Mouse (Mus musculus): Measurements from ENCODE around the gene Abcc6. TPM values are rescaled to one million over a fixed set of nuclear protein-coding genes. Genes with fewer than 3 reads are reported as not detected.
A peak's percentile ranks its signal among the peaks of the same experiment; 100 is the strongest.

Gene Abcc6
- total and polyA plus RNA-seq, 2 experiments from 2014 or later: 0.55 to 0.58 TPM

DNA sequence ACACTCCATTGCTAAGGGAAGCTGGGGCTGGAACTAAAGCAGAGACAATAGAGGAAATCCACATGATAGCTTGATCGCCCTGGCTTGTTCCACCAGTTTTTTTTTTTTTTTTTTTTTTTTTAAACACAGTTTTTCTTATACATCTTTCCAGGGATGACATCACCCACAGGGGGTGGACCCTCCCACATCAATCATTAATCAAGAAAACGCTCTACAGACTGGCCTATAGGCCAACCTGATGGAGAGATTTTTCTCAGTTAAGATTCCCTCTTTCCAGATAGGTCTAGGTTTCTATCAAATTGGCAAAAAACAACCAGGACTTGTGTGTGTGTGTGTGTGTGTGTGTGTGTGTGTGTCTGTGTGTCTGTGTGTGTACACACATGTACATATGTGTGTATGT is 9.8 kb upstream of the Abcc6 start:
- H3K4me3 ChIP-seq (ENCODE audit: low read length): no peak overlapping the region
- H3K27me3 ChIP-seq (ENCODE audit: insufficient read depth, low read length): no peaks in the 10 kb centered on the region
- H3K27ac ChIP-seq: no peak overlapping the region
- ATAC-seq: no peak
- peaks cover 2% of the 10 kb centered on the region; the same call in 1 of the 2 replicates for H3K4me1 ChIP-seq (ENCODE audit: insufficient read depth, low read length)
- H3K36me3 ChIP-seq (ENCODE audit: insufficient read depth, low read length): peaks cover 31% of the 10 kb centered on the region
- no peak overlapping the region for H3K4me2 ChIP-seq (ENCODE audit: low read depth, low read length)
- H3K9ac ChIP-seq (replicated peaks; ENCODE audit: low read length): no peak overlapping the region
- 53% methylated on average over 2 of the region's 2 CpGs for WGBS
- no peak for DNase-seq (ENCODE audit: low spot score)
- TF ChIP-seq CTCF (IDR thresholded peaks at IDR 0.05; ENCODE audit: low read depth): no peak
- H3K9me3 ChIP-seq (ENCODE audit: low read length): no peaks in the 10 kb centered on the region

- H3K27me3 ChIP-seq (ENCODE audit: insufficient read depth, low read length): no peaks in the 10 kb centered on the region
- TF ChIP-seq CTCF (IDR thresholded peaks at IDR 0.05; ENCODE audit: low read depth): no peak
- 85% methylated on average over 6 of the region's 6 CpGs for WGBS
Observed at GRCm38 (mm10) chr7:46037433-46037832, 7.3 kb upstream of the Abcc6 start.

DNA sequence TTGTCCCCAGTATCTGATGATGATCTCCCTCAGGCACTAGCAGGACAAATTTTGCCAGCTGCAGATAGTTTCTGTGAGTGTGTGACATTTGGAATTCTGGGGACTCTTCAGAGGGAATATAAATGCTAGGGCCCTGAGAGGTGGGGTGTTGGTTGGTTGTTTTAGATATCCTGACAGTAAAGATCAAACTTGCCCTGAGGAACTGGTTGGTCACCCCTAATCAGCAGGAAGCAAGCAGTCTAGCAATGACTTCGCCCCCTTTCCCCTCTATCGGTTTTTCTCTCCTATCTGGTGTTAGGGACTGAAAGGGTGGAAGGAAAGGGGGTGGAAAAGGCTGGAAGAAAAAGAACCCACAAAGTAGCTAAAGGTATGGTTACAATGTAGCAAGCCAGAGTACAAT is 5.4 kb upstream of the Abcc6 start:
- Histone ChIP-seq H3K9me3 (ENCODE audit: low read length) (no peaks in the 10 kb centered on the region), H3K4me1 (ENCODE audit: insufficient read depth, low read length) (peaks cover 10% of the 10 kb centered on the region), H3K4me2 (ENCODE audit: low read depth, low read length) (no peak overlapping the region), H3K36me3 (ENCODE audit: insufficient read depth, low read length) (0 out of 2 replicates have a peak, but pooled peaks cover 3% of the 10 kb centered on the region), H3K9ac (replicated peaks; ENCODE audit: low read length) (no peak overlapping the region), H3K4me3 (ENCODE audit: low read length) (no peak overlapping the region), H3K27me3 (ENCODE audit: insufficient read depth, low read length) (no peaks in the 10 kb centered on the region), H3K27ac (no peak overlapping the region)
- DNase-seq (ENCODE audit: low spot score): no peak
- no peak for ATAC-seq
- WGBS: 96% methylated on average over 2 of the region's 2 CpGs
- TF ChIP-seq CTCF (IDR thresholded peaks at IDR 0.05; ENCODE audit: low read depth): no peak

More at GRCm38 (mm10) chr7:46037433-46037832, 7.3 kb upstream of the Abcc6 start:
- ATAC-seq (no peak), DNase-seq (ENCODE audit: low spot score) (no peak)
- Histone ChIP-seq H3K36me3 (ENCODE audit: insufficient read depth, low read length) (peaks cover 18% of the 10 kb centered on the region), H3K9me3 (ENCODE audit: low read length) (no peaks in the 10 kb centered on the region), H3K4me3 (ENCODE audit: low read length) (no peak overlapping the region), H3K4me2 (ENCODE audit: low read depth, low read length) (no peak overlapping the region), H3K4me1 (ENCODE audit: insufficient read depth, low read length) (peaks cover 10% of the 10 kb centered on the region), H3K27ac (no peak overlapping the region), H3K9ac (replicated peaks; ENCODE audit: low read length) (0 out of 2 replicates have a peak overlapping the region, but pooled peaks have one; percentile 5)

GRCm38 (mm10) chr7:46034991-46035390 is 4.9 kb upstream of the Abcc6 start:
- TF ChIP-seq CTCF (IDR thresholded peaks at IDR 0.05; ENCODE audit: low read depth): no peak
- Histone ChIP-seq H3K27ac (no peak overlapping the region), H3K4me2 (ENCODE audit: low read depth, low read length) (peak overlapping the region; percentile 93), H3K4me1 (ENCODE audit: insufficient read depth, low read length) (peaks cover 10% of the 10 kb centered on the region), H3K36me3 (ENCODE audit: insufficient read depth, low read length) (0 out of 2 replicates have a peak, but pooled peaks cover 3% of the 10 kb centered on the region), H3K9me3 (ENCODE audit: low read length) (no peaks in the 10 kb centered on the region), H3K27me3 (ENCODE audit: insufficient read depth, low read length) (no peaks in the 10 kb centered on the region), H3K4me3 (ENCODE audit: low read length) (peak overlapping the region; percentile 70), H3K9ac (replicated peaks; ENCODE audit: low read length) (no peak overlapping the region)
- WGBS: 79% methylated on average over 2 of the region's 2 CpGs
- ATAC-seq: no peak
- no peak for DNase-seq (ENCODE audit: low spot score)

DNA sequence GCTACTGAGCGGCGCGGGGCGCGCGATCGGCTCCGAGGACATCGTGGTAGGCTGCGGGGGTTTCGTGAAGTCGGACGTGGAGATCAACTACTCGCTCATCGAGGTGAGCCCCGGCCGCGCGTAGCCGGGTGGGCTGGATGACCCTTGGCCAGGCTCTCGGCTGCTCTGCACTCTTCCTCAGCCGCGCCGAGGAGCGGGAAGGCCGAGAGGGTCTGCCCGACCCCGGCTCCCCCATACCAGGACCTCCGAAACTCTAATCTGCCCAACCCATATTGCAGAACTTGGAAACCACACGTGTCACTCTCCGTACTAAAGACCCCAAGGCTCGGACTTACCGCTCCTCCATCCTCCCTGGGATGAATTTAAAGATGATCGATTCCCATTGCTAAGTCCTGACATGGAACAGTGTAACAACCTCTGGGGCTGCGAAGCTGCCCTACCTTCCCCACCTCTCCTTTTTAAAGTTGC is 3.8 kb upstream of the Abcc6 start:
- DNase-seq (ENCODE audit: low spot score): no peak
- no peaks in the 10 kb centered on the region for H3K27me3 ChIP-seq (ENCODE audit: insufficient read depth, low read length)
- H3K4me1 ChIP-seq (ENCODE audit: insufficient read depth, low read length): peaks cover 10% of the 10 kb centered on the region
- peak overlapping the region; percentile 93 for H3K4me2 ChIP-seq (ENCODE audit: low read depth, low read length)
- TF ChIP-seq CTCF (IDR thresholded peaks at IDR 0.05; ENCODE audit: low read depth): no peak
- ATAC-seq: no peak; the same call in 1 of the 2 replicates
- H3K36me3 ChIP-seq (ENCODE audit: insufficient read depth, low read length): 0 out of 2 replicates have a peak, but pooled peaks cover 3% of the 10 kb centered on the region
- no peaks in the 10 kb centered on the region for H3K9me3 ChIP-seq (ENCODE audit: low read length)
- H3K4me3 ChIP-seq (ENCODE audit: low read length): peak overlapping the region; percentile 70
- peak overlapping the region; percentile 75 for H3K9ac ChIP-seq (replicated peaks; ENCODE audit: low read length)
- WGBS: under 1% methylated on average over 35 of the region's 35 CpGs
- peak overlapping the region; percentile 37; the same call in 1 of the 2 replicates for H3K27ac ChIP-seq

DNA sequence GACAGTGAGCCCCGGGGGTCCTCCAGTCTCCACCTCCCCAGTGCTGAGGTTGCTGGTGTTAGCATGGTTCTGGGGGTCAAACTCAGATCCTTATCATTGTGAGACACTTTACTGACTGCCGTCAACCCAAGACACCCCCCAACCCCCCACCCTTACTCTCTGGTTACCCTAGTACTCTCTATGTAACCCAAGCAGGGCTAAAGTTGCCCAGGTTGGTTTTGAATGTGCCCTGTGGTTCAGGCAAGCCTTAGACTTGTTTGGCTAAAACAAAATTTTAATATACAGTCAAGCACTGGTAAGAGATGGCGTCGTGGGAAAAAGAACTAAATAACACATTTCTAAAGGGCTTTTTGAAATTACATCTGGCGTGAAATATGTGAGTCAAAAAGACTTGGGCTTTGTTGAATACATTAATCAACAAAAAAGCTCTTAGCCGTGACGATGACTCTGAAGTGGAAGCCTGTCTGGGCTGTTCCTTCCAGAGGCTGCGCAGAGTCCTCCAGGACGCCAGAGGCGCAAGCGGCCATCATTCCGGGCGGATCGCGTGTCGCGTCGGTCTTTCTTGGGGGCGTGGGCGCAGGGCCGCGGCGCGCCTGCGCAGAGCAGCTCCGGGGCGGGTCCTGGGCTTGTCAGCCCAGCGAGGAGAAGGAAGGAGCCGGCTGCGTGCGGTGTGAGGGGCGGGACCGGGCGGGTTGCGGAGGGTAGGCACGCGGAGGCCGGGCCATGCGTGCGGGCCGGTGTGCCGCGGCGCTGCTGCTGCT is 3.2 kb upstream of the Abcc6 start, which contains the start of gene Nomo1:
TSS of gene Nomo1 (plus strand) at position 590 of the 761 bp plus-strand sequence.
- peak; percentile 98 for DNase-seq (ENCODE audit: low spot score)
- H3K27me3 ChIP-seq (ENCODE audit: insufficient read depth, low read length): no peaks in the 10 kb centered on the region
- peak; percentile 83 for TF ChIP-seq CTCF (IDR thresholded peaks at IDR 0.05; ENCODE audit: low read depth)
- peak; percentile 95 for ATAC-seq
- 5% methylated on average over 43 of the region's 44 CpGs for WGBS
- 0 out of 2 replicates have a peak, but pooled peaks cover 2% of the 10 kb centered on the region for H3K36me3 ChIP-seq (ENCODE audit: insufficient read depth, low read length)
- H3K9ac ChIP-seq (replicated peaks; ENCODE audit: low read length): peak within 1 kb of the TSS; percentile 75
- no peaks in the 10 kb centered on the region for H3K9me3 ChIP-seq (ENCODE audit: low read length)
- H3K4me1 ChIP-seq (ENCODE audit: insufficient read depth, low read length): peaks cover 10% of the 10 kb centered on the region
- peak within 1 kb of the TSS; percentile 93 for H3K4me2 ChIP-seq (ENCODE audit: low read depth, low read length)
- peak within 1 kb of the TSS; percentile 37; the same call in 1 of the 2 replicates for H3K27ac ChIP-seq
- H3K4me3 ChIP-seq (ENCODE audit: low read length): peak within 1 kb of the TSS; percentile 70
